ENCODE assay signal across 10 mouse cellular contexts in genomic region chr5:128598760-128599364, GRCm38 (mm10). TPM values are rescaled to one million over a fixed set of nuclear protein-coding genes. Genes with fewer than 3 reads are reported as not detected.
DNase-seq lines count a peak whose midpoint lies in the region; ATAC-seq and TF ChIP-seq lines count a peak whose summit lies in the region.
"Had no signal": no experiment of that assay in that cellular context is flagged by ENCODE, and none has a peak within 500 bp of the region (broad histone marks: within the 10 kb centered on the region; RNA-seq: fewer than 3 reads in every experiment).

No protein-coding gene starts in this region.

- H3K4me3 ChIP-seq in neural tube, embryonic 11.5 days (ENCODE audit: low read depth, low read length) = peak overlapping the region; percentile 70
- peak overlapping the region; percentile 93 for H3K4me3 ChIP-seq in limb, embryonic 10.5 days
- peak overlapping the region; percentile 69 for H3K4me3 ChIP-seq in stomach, postnatal 0 days (ENCODE audit: low read depth, low read length)

- H3K27me3 ChIP-seq in neural tube, embryonic 11.5 days (ENCODE audit: control insufficient read depth, insufficient read depth, low read length) = no peaks in the 10 kb centered on the region
- H3K27me3 ChIP-seq in limb, embryonic 10.5 days (ENCODE audit: low read depth, poor library complexity, severe bottlenecking) = no peaks in the 10 kb centered on the region
- peaks cover 5% of the 10 kb centered on the region; the same call in 1 of the 2 replicates for H3K27me3 ChIP-seq in stomach, postnatal 0 days (ENCODE audit: control insufficient read depth, insufficient read depth, low read length)

- no peak for ATAC-seq in neural tube, embryonic 11.5 days (ENCODE audit: insufficient read depth, low FRiP score, low TSS enrichment)
- no peak for ATAC-seq in stomach, postnatal 0 days (ENCODE audit: low FRiP score, low TSS enrichment)
- ATAC-seq: activated CD4-positive, CD25-positive, alpha-beta regulatory T cell, adult 4 months had no signal

- peaks cover 33% of the 10 kb centered on the region for H3K4me1 ChIP-seq in neural tube, embryonic 11.5 days (ENCODE audit: control insufficient read depth, insufficient read depth, low read length)
- peaks cover 79% of the 10 kb centered on the region for H3K4me1 ChIP-seq in limb, embryonic 10.5 days
- no peaks in the 10 kb centered on the region for H3K4me1 ChIP-seq in stomach, postnatal 0 days (replicated peaks; ENCODE audit: control insufficient read depth, insufficient read depth)

- peak overlapping the region; percentile 86 for H3K9ac ChIP-seq in neural tube, embryonic 11.5 days (ENCODE audit: low read length)
- 0 out of 2 replicates have a peak overlapping the region, but pooled peaks have one; percentile 60 for H3K9ac ChIP-seq in stomach, postnatal 0 days (ENCODE audit: low read length)
- H3K9ac ChIP-seq: liver, embryonic 14.5 days had no signal

- peak overlapping the region; percentile 88 for H3K27ac ChIP-seq in neural tube, embryonic 11.5 days (ENCODE audit: low read depth, low read length)
- H3K27ac ChIP-seq in limb, embryonic 10.5 days = peak overlapping the region; percentile 98
- no peak overlapping the region for H3K27ac ChIP-seq in stomach, postnatal 0 days (replicated peaks)
- H3K27ac ChIP-seq: liver, embryonic 14.5 days had no signal

- no peaks in the 10 kb centered on the region for H3K36me3 ChIP-seq in neural tube, embryonic 11.5 days (ENCODE audit: control insufficient read depth, insufficient read depth, low read length)
- H3K36me3 ChIP-seq in limb, embryonic 10.5 days = 0 out of 2 replicates have a peak, but pooled peaks cover 4% of the 10 kb centered on the region
- H3K36me3 ChIP-seq in stomach, postnatal 0 days (ENCODE audit: control insufficient read depth, insufficient read depth, low read length) = no peaks in the 10 kb centered on the region

- no peak for TF ChIP-seq EP300 in stomach, postnatal 0 days (optimal IDR thresholded peaks at IDR 0.05)

- no peak for TF ChIP-seq CTCF in stomach, postnatal 0 days (IDR thresholded peaks at IDR 0.05; ENCODE audit: low read depth)

- WGBS in neural tube, embryonic 11.5 days = under 1% methylated on average over 20 of the region's 20 CpGs
- WGBS in limb, embryonic 10.5 days = under 1% methylated on average over 20 of the region's 20 CpGs
- WGBS in stomach, postnatal 0 days = 3% methylated on average over 20 of the region's 20 CpGs

- DNase-seq in embryo, embryonic 10.5 days (ENCODE audit: low spot score) = peak; percentile 55
- DNase-seq in embryo, embryonic 10 days (ENCODE audit: low spot score) = no peak
- DNase-seq in neural tube, embryonic 11.5 days (ENCODE audit: low spot score) = peak; percentile 77
- DNase-seq in neural tube, embryonic 10.5 days (ENCODE audit: extremely low spot score, low spot score) = no peak
- peak; percentile 44 for DNase-seq in limb, embryonic 10.5 days (ENCODE audit: low spot score)
- DNase-seq in stomach, postnatal 0 days (ENCODE audit: low spot score) = no peak
- no peak for DNase-seq in left cerebral cortex, adult 8-10 months (ENCODE audit: low spot score in 2 of 2)
- no peak for DNase-seq in thymus, postnatal 25 days

- no peaks in the 10 kb centered on the region for H3K9me3 ChIP-seq in neural tube, embryonic 11.5 days (ENCODE audit: control insufficient read depth, low read length)
- no peaks in the 10 kb centered on the region for H3K9me3 ChIP-seq in limb, embryonic 10.5 days (replicated peaks)
- no peaks in the 10 kb centered on the region for H3K9me3 ChIP-seq in stomach, postnatal 0 days (ENCODE audit: control insufficient read depth, low read length)

- H3K4me2 ChIP-seq in neural tube, embryonic 11.5 days (ENCODE audit: low read depth) = peak overlapping the region; percentile 96
- peak overlapping the region; percentile 89 for H3K4me2 ChIP-seq in stomach, postnatal 0 days (replicated peaks; ENCODE audit: low read depth)

RNA-seq across cellular contexts. Expression of gene Fzd10, which starts 1.8 kb away (rescaled TPM):
- 21.4 and 21.6 TPM in 2 replicates for polyA plus RNA-seq in neural tube, embryonic 11.5 days (2014; fragmentation: Nextera tagmentation; extraction: Ambion mirVana)
- 8.1 and 10.5 TPM in 2 replicates for polyA plus RNA-seq in limb, embryonic 10.5 days (2016; fragmentation: Nextera tagmentation; extraction: Ambion mirVana)
- 2.8 and 2.9 TPM in 2 replicates for polyA plus RNA-seq in stomach, postnatal 0 days (2015; fragmentation: Nextera tagmentation; extraction: Ambion mirVana)
- total RNA-seq in left cerebral cortex, adult 8-10 months (2022) = 1 to 10 TPM; 1.9 to 2.6 (median 1.9) TPM
- polyA plus RNA-seq: activated CD4-positive, CD25-positive, alpha-beta regulatory T cell, adult 4 months had no signal

Comparison
In these comparisons a context has a peak if more than half of its experiments do, and no peak if none do; other contexts are left out.
1. DNase-seq: peak in embryo, embryonic 10.5 days (single experiment), neural tube, embryonic 11.5 days (single experiment) and limb, embryonic 10.5 days (single experiment); none in embryo, embryonic 10 days (single experiment), neural tube, embryonic 10.5 days (single experiment), stomach, postnatal 0 days (single experiment), left cerebral cortex, adult 8-10 months (0 of 2) and thymus, postnatal 25 days (single experiment).
2. Peak in every context shown above with its lines, with median percentiles within 50 percentile points of each other: H3K4me3 ChIP-seq.